Mouse (Mus musculus) frontal cortex, postnatal 10 days (tissue): Measurements from ENCODE around the gene S1pr5.
"Not testable (repeated sequence)": the region's sequence is repeated elsewhere in the genome, so short reads cannot be mapped to it uniquely, and the experiment has no call there.

Experiments
- DNase-seq, 2 experiments: peaks; one replicate each; pipeline ENCODE4 v3.0.0; 2022; ENCODE audit warnings: low spot score in 2 of 2, mixed read lengths in 1 of 2

Gene S1pr5

GRCm38 (mm10) chr9:21266889-21267288, 18.6 kb upstream of the S1pr5 start:
- DNase-seq = no peak

- no peak for DNase-seq
These were observed 17.4 kb upstream of the S1pr5 start for GRCm38 (mm10) chr9:21265611-21266010.

- peak; percentile 95 to 96 for DNase-seq
These were observed 16.8 kb upstream of the S1pr5 start, which contains the start of gene Atg4d for GRCm38 (mm10) chr9:21265000-21265561. Gene Atg4d, plus strand, starts transcription at chr9:21265293.

- no peak for DNase-seq
These were observed 16.2 kb upstream of the S1pr5 start for GRCm38 (mm10) chr9:21264272-21264999.

- DNase-seq = no peak
These were observed 13.6 kb upstream of the S1pr5 start for GRCm38 (mm10) chr9:21261831-21262230.

GRCm38 (mm10) chr9:21260491-21261040, 12.3 kb upstream of the S1pr5 start:
- DNase-seq = no peak

- not testable (repeated sequence) for DNase-seq
These were observed 8.1 kb upstream of the S1pr5 start for GRCm38 (mm10) chr9:21256349-21256748.

- DNase-seq = no peak
These were observed 6.4 kb upstream of the S1pr5 start for GRCm38 (mm10) chr9:21254690-21255089.

GRCm38 (mm10) chr9:21251116-21251735, 3.0 kb upstream of the S1pr5 start:
- DNase-seq = no peak

- no peak for DNase-seq
These were observed 2.3 kb upstream of the S1pr5 start for GRCm38 (mm10) chr9:21250509-21250908.

- no peak for DNase-seq
These were observed 1.6 kb upstream of the S1pr5 start for GRCm38 (mm10) chr9:21249629-21250508.

GRCm38 (mm10) chr9:21246342-21246741, 1.9 kb downstream of the S1pr5 start:
- no peak for DNase-seq

- DNase-seq = no peak
These were observed 3.1 kb downstream of the S1pr5 start for GRCm38 (mm10) chr9:21245113-21245487.

GRCm38 (mm10) chr9:21244428-21245112, 3.7 kb downstream of the S1pr5 start:
- no peak for DNase-seq

GRCm38 (mm10) chr9:21243826-21244427, 4.3 kb downstream of the S1pr5 start:
- DNase-seq = no peak

- DNase-seq = peak; percentile 53 to 72
These were observed 6.9 kb downstream of the S1pr5 start for GRCm38 (mm10) chr9:21241343-21241742.

- no peak for DNase-seq
These were observed 8.8 kb downstream of the S1pr5 start for GRCm38 (mm10) chr9:21239465-21239848.

- peak; percentile 70 to 76 for DNase-seq
These were observed 9.3 kb downstream of the S1pr5 start, which contains the start of gene Keap1 for GRCm38 (mm10) chr9:21238733-21239464. Gene Keap1, minus strand, starts transcription at chr9:21239361.

GRCm38 (mm10) chr9:21238004-21238732, 10.1 kb downstream of the S1pr5 start:
- no peak for DNase-seq
